Mouse (Mus musculus) spleen, postnatal 0 days (tissue): ENCODE results near the gene Aif1l. TPM values are rescaled to one million over a fixed set of nuclear protein-coding genes. Genes with fewer than 3 reads are reported as not detected.

Experiments used
- polyA plus RNA-seq: library from polyadenylated mRNA; unstranded; fragments of >200 nt; fragmentation: Nextera tagmentation; extraction: Ambion mirVana; gene quantifications from 2 replicates; pipeline ENCODE4 v1.2.1, GENCODE M21; 2015

Aif1l gene
- polyA plus RNA-seq: 1.6 and 2.7 TPM in 2 replicates

GRCm38 (mm10) chr2:31950058-31950871, at the start of gene Aif1l:
Gene Aif1l, plus strand, starts transcription at chr2:31950139.

GRCm38 (mm10) chr2:31974141-31974808, 24.3 kb downstream of the Aif1l start, which contains the start of gene Nup214:
Gene Nup214, plus strand, starts transcription at chr2:31974436.

Other genes starting within 250 kb of the Aif1l start
- gene Qrfp, start 139.6 kb upstream of the Aif1l start, polyA plus RNA-seq: 0.25 and 0.36 TPM in 2 replicates
- not detected in 2 replicates for gene Fibcd1, start 104.1 kb upstream of the Aif1l start, polyA plus RNA-seq
- gene Lamc3, start 62.8 kb upstream of the Aif1l start, polyA plus RNA-seq: 0.34 and 0.39 TPM in 2 replicates
- 74.7 and 75.1 TPM in 2 replicates for gene Nup214, start 24.3 kb downstream of the Aif1l start, polyA plus RNA-seq
- 9.4 and 9.9 TPM in 2 replicates for gene Fam78a, start 134.7 kb downstream of the Aif1l start, polyA plus RNA-seq
- gene Plpp7, start 145.4 kb downstream of the Aif1l start, polyA plus RNA-seq: 1.0 and 1.6 TPM in 2 replicates
- gene Prrc2b, start 200.9 kb downstream of the Aif1l start, polyA plus RNA-seq: 16.3 and 19.1 TPM in 2 replicates